8 mouse cellular contexts compared by ENCODE assay signal in genomic region chr17:71526711-71527564, GRCm38 (mm10). TPM values are rescaled to one million over a fixed set of nuclear protein-coding genes. Genes with fewer than 3 reads are reported as not detected.
DNase-seq lines count a peak whose midpoint lies in the region; ATAC-seq lines count a peak whose summit lies in the region.

Ndc80 (minus strand) TSS chr17:71526857.

- WGBS in lung, embryonic 16.5 days = under 1% methylated on average over 66 of the region's 66 CpGs

- H3K9ac ChIP-seq in lung, embryonic 16.5 days (ENCODE audit: low read length) = peak within 1 kb of the TSS; percentile 72

- no peaks in the 10 kb centered on the region for H3K27me3 ChIP-seq in lung, embryonic 16.5 days (ENCODE audit: control insufficient read depth, insufficient read depth, low read depth, low read length)

- ATAC-seq in hematopoietic stem cell, adult 5-6 weeks (replicated peaks in 1 of 2; ENCODE audit: insufficient read depth in 1 of 2, low FRiP score in 2 of 2, low TSS enrichment in 1 of 2, low read depth in 1 of 2, poor library complexity in 2 of 2, severe bottlenecking in 2 of 2) = peak; percentile 94 to 97
- peak; percentile 99 for ATAC-seq in lung, embryonic 16.5 days (ENCODE audit: low read depth)

- H3K4me3 ChIP-seq in lung, embryonic 16.5 days (ENCODE audit: low read length) = peak within 1 kb of the TSS; percentile 87

- H3K27ac ChIP-seq in lung, embryonic 16.5 days (ENCODE audit: low read length) = peak within 1 kb of the TSS; percentile 94

- H3K4me2 ChIP-seq in lung, embryonic 16.5 days (ENCODE audit: low read depth, low read length) = peak within 1 kb of the TSS; percentile 65

- no peaks in the 10 kb centered on the region for H3K9me3 ChIP-seq in lung, embryonic 16.5 days (ENCODE audit: control insufficient read depth, low read length)

- DNase-seq in MEL-GATA-1-ER (ENCODE audit: extremely low read depth, low read depth) = peak; percentile 96
- DNase-seq in cerebellum, adult 8-10 months = peak; percentile 92
- DNase-seq in forelimb bud, embryonic 11.5 days (ENCODE audit: low read depth, low spot score) = peak; percentile 96
- peak; percentile 74 for DNase-seq in layer of hippocampus, adult 9-10 months (ENCODE audit: low spot score)
- peak; percentile 84 for DNase-seq in ovary, postnatal 10 days (ENCODE audit: low spot score)
- DNase-seq in thymus, postnatal 10 days (ENCODE audit: low spot score in 2 of 2) = peak; percentile 79 to 88

- peaks cover 6% of the 10 kb centered on the region; the same call in 1 of the 2 replicates for H3K36me3 ChIP-seq in lung, embryonic 16.5 days (ENCODE audit: control insufficient read depth, insufficient read depth, low read length)

- H3K4me1 ChIP-seq in lung, embryonic 16.5 days (replicated peaks; ENCODE audit: control insufficient read depth, insufficient read depth, low read length) = peaks cover 12% of the 10 kb centered on the region

RNA-seq across cellular contexts. Expression of gene Ndc80, which starts in this region (rescaled TPM):
- total RNA-seq in hematopoietic stem cell, adult 5-6 weeks (2017) = 70.4 and 77.5 TPM in 2 replicates
- polyA plus RNA-seq in lung, embryonic 16.5 days (2015; fragmentation: Nextera tagmentation; extraction: Ambion mirVana) = 55.1 and 59.5 TPM in 2 replicates

Comparison
In these comparisons a context has a peak if more than half of its experiments do, and no peak if none do; other contexts are left out.
1. Peak in every context shown above with its lines: DNase-seq, ATAC-seq, H3K4me3 ChIP-seq and H3K27ac ChIP-seq.